Mouse (Mus musculus) cerebellum, postnatal 14 days (tissue): ENCODE data around the gene Abt1.

Experiments used
- DNase-seq, 2 experiments: peaks; one replicate each; pipeline ENCODE4 v3.0.0; 2021; ENCODE audit warnings: mixed read lengths in 2 of 2

Gene Abt1

DNA sequence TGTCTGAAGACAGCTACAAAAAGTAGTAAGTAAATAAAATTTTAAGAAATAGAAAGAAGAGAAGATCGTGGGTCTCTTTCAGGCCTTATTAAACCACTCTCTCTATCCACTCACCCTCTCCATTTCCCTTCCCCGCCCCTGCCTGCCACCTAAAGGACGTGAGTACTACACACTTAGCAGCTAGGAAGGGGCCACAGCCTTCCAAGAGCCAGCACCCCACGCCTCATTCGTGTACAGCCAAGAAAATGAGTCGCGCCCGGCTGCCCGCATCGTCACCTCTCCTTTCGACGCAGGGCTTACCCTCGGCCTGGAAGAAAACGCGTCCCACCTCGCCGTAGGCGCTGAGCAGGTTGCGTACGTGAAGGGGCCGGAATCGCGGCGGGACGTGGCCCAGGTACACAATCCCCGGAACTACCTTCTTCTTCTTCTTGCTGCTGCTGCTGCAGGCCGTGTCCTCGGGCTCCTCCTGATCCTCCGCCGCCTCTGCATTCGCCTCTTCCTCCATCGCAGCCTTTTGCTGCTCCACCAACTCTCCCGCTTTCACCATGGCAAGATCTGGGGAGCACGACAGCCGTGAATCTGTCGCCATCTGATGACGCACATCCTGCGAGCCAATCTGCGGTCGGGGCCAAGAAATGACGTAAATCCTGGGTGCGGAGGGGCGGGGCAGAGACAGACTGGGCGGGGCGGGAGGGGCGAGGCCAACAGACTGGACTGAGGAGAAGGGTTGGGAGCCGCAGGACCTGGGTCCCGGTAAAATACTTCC is at the start of gene Abt1:
Gene Abt1 (minus strand): TSS at position 581 of the 766 bp plus-strand sequence.
- DNase-seq, result peak; percentile 98

DNA sequence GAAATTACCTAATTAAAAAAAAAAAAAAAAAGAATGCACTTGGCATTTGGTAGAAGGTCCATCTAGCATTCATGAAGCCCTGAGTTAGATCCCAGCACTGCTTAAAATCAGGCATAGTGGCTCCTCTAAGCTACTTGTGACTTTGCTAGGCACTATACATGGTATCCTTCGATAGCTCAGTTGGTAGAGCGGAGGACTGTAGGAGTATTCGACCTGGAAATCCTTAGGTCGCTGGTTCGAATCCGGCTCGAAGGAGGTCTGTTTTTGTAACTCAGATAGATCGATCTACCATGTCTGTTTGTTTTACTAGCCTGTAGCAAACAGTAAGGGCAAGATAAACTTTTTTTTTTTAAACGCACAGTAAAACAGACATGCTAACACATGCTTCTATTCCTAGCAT is 43.2 kb upstream of the Abt1 start:
- DNase-seq, result peak; percentile 75 to 77

DNA sequence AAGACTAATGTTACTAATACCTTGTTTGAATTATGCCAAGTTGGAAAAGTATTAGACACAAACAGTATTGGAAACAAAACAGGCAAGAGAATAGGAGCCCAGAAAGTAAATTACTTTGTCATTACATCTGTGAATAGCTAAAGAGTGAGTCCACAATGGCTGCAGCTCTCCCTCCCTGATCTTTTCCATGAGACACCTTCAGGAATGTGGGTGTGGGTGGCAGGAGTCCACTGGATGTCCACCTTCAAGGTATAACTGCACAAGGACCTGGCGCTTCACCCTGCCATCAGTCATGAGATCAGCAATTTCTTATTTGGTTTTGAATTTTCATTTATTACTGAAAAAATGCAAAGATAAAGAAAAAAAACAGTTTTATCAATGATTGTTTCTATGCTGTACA is 42.6 kb upstream of the Abt1 start:
- DNase-seq, result no peak

DNA sequence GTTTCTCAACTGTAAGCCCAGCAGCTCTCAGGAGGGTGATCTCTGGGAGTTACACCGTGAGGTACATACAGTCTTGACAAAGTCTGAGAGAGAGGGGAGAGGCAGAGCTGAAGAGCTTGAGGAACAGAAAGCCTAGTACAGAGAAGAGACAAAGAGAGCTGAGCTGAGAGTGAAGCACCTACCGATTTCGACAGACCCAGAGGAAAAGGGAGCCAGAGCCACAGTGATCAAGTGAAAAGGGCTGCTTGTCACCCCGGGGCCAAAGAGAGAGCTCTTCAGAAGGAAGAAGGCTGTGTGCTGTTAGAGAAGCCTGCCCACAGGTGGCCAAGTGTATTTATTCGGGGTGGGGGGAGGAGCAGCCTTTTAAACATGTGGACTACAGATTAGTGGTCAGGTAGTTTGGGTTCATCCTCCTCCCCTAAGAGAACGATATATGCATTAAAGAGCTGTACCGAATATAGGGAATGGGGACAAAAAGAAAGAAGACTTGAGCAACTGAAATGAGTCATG is 42.0 kb upstream of the Abt1 start, which contains the start of gene Btn1a1:
Gene Btn1a1 (minus strand): TSS at position 302 of the 510 bp plus-strand sequence.
- no peak for DNase-seq

DNA sequence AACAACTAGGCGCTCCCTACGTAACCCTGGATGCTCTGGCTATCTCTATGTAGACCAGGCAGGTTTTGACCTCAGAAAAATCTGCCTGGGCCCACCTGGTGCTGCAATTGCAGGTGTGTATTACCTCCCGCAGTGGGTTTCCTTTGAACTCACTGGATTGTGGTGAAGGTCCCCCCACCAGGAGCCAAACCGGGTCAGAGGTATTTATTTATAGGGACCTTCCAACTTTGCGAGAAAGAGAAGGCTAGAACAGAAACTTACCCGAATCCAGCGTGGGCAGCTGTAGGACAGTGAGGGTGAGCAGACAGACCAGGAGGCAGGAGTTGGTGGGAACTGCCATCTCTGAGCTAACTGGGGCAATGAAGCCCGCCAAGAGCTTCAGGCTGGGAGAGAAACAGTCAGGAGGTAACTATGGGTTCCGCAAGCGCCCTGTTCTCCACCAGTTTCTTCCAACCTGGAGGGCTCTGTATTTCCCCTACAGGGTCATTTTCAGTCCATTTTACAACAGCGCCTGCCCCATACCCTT is 41.2 kb upstream of the Abt1 start:
- no peak for DNase-seq

DNA sequence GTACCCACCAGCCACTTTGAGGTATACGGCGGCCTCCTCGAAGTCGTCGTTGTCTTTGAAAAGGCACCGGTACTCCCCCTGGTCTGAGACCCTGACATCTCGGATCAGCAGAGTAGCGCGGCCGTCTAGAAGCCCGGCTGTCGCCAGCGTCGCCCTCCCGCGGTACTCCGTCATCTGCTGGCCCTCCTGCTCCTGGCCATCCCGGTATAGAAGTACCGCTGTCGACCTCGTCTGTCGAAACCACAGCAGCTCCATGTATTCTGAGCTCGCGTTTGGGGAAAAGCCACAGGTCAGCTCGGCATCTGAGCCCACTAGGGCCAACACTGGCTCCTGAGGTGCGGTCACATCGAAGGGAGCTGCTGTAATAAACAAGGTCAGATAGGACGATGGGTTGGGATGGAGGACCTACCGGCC is 40.6 kb upstream of the Abt1 start:
- peak; percentile 65 for DNase-seq

DNA sequence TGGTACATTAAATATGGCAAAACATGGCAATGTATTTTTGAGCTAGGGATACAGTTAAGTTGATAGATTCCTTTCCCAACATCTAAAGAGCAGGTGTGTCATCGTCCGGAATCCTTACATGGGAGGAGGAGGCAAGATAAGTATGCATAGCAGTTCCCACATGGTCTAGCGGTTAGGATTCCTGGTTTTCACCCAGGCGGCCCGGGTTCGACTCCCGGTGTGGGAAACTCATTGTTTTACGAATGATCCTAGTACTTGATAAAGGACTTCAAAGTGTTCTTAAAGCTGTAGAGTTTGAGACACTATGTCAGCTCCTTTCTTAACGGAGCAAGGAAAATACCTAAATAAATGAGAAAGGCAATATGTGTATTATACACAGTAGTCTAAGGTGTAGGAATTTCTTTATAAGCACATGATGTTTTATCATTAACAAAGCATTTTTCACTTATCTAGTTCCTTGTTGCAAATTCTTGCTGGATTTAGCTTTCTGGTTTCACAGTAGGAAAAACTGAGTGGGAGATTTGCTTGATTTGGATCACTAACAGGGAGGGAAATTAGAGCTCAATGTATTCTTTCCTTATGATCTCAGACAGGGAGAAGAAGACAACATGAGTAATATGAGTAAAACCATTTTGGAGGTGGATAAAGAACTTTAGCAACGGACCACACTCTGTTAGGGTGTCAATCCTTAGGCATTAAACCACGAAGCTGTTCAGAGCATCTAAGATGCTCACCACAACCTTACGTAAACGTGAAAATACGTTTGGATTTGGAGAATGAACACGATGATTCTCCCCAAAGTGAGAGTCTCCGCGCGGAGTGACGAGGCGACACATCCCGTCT is 39.9 kb upstream of the Abt1 start:
- DNase-seq, result peak; percentile 88 to 89

DNA sequence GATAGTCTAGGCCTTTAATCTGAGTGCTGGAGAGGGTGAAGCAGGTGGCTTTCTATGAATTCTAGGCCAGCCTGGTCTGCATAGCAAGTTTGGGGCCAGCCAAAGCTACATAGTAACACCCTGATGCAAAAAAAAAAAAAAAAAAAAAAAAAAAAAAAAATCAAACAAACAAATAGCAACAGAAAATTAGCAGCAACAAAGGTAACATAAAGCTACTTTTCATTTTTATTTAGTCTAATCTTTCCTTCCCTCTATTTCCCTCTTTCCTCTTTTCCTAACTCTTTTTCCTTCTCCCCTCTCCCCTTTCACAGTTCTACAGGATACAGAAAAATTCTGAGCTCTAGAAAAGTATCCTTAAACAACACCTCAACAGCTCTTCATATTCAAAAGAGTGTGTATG is 39.0 kb upstream of the Abt1 start:
- DNase-seq, result no peak

DNA sequence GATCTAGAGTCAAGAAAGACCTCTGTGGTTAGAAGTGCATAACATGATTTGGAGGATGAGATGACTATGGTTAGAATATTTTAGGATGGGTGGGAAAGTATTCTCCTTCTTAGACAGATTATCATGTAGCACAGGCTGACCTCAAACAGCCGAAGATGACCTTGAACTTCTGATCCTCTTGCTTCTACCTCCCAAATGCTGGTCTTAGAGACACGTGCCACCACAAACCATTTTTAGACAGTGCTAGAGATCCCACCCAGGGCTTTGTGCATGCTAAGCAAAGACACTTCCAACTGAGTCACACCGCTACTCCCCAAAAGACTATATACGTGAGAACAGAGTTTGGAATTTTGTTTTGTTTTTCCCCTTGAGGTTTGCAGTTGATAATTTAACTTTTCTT is 38.4 kb upstream of the Abt1 start:
- no peak for DNase-seq

DNA sequence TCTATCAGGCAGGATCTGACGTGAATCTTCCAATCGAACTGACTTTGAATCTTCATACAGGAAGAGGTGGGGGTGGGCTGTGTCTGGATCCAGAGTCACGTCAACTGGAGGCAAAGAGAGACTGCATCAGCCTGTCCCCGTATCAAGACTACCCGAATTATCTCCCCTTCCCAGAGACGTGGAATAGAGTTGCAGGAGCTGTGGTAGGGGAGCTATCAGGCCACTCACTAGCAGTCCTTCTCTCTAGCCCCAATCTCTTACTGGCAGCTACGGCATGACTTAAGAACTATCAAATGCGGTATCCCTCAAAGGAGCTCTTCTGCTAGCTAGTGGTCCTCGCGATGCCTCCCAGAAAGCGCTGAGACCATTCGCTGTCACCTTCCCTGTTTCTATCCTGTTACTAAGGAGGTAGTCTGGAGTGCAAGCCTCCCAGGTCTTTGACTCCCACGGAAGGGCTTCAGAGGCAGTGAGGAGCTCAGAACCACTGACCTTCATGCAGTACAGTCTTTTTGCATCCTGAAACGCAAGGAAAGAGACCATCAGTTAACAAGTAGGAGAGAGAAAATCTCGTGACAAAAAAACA is 35.7 kb upstream of the Abt1 start:
- no peak for DNase-seq

DNA sequence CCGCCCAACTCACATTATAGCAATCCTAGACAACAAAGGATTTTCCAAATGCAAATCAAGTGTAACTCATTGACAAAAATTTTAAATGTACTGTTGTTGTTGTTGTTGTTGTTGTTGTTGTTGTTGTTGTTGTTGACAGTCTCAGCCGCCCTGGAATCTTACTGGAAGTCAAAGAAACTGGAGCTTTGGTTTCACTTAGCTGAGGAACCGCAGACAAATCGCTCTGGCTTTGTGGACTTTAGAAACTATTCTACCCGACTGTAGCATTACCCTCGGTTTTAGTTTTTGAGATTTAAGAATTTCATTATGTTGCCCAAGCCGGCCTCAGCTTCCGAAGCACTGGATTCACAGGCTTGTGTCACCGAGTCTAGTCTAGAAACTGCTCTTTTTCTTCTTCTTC is 30.3 kb upstream of the Abt1 start:
- peak in 1 of 2 experiments; percentile 10 for DNase-seq

DNA sequence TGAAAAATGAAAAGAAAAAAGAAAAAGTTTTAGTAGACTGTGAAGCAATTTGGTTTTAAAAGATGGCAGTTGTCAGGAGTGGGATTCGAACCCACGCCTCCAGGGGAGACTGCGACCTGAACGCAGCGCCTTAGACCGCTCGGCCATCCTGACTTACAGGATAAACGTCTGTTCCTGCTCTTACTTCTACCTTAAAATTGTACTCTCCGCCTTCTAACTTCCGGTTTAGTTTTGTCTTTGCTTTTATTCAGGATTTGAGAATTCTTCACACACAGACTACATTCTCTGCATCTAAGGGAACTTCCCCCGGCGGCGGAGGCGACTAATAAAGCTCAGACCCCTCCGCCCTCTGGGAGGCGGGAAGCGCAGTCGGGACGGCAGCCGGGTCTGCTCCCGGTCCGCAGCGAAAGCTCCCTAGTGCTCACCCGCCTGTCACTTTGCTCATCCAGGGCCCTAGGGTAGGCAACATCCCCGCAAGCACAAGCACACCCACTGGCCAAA is 29.7 kb upstream of the Abt1 start:
- peak; percentile 80 to 87 for DNase-seq

DNA sequence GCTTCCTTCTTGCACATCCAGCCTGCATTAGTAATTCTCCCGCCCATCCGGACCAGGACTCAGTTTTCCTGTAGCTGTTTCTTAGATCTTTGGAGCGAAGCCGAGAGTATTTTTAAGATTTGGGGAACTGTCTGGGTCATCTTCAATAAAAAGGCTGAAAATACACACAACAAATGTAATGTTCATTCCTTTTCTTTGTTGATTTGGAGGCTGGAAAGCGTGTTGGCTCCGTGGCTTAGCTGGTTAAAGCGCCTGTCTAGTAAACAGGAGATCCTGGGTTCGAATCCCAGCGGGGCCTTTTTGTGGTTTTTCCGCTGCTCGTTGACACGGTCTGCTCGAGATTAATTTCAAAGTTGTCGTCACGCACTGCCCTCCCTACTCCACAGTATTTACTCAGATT is 26.7 kb upstream of the Abt1 start:
- peak; percentile 90 to 92 for DNase-seq

DNA sequence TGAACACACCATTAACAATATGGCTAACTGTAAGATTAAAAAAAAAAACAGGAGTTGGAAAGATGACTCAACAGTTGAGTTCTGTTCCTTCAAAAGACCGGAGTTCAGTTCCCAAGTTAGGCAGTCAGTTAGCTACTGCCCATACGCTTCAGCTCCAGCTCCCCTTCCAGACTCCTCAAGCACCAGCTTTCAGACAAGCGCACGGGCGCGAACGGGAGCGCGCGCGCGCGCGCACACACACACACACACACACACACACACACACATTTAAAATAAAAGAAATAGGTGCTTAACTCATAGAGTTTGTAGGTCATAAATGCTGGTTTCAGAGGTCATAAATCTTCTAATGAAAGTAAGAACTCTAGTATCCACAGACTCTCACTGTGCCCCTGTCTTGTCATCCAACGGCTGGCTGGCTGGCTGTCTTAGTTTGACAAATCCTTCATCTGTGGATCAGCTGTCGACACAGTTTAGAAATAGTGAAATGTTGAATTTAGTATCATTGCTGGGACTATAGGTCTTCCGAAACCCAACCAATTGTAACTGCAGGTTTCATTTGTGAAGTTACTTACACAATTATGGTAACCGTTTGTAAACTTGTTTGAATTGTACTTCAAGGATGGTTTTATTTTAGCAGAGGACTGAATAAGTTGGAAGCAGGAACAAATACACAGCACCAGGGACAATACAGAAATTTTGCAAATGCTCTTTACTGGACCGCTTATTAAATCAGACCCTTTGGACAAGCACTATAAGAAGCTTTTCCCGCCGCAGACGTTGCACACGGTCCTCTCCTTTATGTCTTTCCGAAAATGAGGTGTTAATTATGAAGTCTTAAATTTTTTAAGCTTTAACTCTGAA is 25.8 kb upstream of the Abt1 start:
- peak; percentile 74 for DNase-seq

DNA sequence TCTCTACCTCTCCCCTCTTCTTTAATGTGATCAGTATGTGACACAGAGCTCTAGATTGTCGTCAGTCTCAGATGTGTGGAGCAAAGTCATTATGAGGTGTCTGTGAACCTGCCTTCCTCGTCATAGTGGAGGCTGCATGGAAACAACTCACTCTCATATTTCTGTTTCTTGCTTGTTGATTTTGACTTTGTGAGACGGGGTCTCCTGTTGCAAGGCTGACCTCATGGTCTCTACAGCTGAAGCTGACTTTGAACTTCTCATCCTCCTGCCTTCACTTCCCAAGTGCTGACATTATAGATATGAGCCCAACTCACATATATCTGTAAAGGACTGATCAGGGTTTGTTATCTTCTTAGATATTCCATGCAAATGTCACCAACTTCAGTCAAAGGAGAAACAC is 25.1 kb upstream of the Abt1 start:
- no peak for DNase-seq

DNA sequence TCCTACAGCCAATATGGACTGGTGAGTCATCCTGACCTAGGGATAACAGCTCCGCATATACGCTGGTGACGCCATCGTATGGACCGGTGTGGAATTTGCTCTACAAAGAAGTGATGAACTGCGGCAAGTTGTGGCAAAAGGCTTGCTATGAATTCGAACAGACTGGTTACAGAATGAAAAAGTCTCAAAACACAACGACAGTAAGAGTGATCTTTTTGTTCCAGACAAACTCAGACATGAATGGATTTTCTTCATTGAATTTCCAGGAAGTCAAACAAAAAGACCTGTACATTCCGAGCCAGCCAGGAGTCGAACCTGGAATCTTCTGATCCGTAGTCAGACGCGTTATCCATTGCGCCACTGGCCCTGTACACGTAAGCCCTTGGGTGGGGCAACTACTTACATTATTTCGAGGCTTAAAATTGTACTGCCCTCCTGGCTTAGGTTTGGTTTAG is 22.9 kb upstream of the Abt1 start:
- peak; percentile 93 to 95 for DNase-seq

DNA sequence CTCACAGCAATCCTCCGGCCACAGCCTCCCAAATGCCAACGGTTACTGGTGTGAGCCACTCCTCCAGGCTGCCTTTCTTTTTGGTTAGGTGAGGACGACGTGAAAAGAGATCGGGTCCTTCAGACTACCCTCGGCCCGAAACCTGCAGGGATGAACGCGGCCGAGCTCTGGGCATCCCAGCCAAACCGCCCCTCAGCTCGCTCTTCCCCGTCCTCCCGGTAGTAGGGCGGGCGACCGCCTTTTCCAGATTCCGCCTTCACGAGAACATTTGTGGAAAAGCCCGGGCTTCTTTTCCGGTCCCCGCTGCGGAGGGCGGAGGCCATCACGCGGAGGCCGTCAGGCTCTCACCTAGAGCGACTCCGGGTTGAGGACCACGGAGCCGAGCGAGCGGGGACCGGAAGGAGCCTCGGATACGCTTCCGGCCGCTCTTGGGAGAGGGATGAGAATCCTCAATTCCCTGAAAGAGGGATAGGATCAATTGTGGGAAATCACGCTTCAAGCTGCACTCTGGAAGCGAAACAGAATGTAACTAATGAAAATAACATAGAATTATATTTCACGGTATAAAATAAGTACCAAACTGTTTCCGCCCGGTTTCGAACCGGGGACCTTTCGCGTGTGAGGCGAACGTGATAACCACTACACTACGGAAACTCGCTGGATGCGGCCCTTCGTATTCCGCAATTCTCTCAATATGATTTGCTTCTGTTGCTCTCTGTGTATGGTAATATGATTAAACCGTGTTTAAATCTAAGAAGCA is 22.1 kb upstream of the Abt1 start:
- DNase-seq, result peak; percentile 95 to 96

DNA sequence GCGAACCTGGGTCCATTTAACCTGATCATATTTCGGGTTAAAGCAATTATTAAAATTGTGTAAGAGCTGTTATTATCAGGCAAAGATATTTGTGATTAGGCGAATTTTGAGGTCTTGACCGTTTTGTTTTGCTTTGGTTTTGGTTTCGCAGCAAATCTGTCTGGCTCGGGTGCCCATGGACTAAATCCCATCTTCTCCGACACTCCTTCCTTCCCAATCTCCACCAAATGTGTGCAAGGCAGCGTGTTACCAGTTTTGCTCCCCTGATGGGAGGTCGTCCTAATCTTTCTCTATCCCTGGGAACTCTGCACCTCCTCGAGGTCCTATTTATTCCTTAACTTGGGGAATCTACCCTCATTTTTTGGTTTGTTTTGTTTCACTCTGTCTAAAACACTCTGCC is 21.5 kb upstream of the Abt1 start:
- DNase-seq, result no peak

DNA sequence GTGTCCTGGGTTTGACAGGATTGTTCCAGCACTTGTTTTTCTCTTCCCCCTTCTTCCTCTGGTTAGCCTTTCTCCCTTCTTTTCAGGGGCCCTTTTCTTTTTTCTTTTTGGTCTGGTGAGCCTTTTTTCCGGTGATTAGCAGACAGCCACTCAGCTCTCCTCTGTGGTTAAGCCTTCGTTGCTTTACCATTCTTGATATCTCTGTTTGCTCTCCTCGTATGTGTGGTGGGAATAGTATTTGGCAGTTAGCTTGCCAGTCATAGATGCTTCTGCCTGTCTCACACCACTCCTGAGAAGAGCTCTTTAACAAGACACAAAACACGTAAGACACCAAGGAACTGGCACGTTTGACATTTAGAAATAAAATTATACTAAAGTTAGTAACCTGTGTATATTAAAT is 20.8 kb upstream of the Abt1 start:
- DNase-seq, result peak in 1 of 2 experiments; percentile 15

DNA sequence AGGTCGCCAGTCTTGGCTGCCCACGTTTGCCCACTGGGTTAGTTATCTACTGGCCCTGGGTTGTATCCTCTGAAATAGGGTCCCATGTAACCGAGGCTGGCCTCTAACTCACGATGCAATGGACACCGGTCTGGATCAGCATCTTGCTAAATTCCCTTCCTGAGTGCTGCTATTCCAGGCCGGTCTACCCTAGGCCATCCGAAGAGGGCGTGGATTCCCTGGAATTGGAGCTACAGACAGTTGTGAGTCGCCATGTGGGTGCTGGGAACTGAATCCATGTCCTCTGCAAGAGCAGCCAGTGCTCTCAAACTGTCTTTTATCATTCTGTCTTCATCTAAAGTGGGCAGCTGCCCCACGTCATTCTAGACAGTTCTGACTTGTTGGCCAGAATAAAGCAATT is 16.2 kb upstream of the Abt1 start:
- no peak for DNase-seq

DNA sequence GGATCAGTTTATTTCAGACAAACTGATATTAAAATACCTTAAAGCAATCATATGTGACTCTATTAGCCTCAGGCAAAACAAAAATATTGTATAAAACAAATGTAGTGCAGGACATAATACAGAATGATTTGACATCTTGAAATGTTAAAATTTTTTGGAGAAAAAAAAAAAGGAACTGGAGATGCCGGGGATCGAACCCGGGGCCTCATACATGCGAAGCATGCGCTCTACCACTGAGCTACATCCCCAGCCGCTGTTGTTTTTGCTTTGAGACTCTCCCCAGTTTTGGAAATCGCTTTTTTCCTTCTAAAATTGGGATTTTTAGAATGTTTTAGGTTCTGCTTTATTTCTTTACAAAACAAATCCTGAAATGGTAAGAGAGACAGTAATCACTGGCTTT is 14.9 kb upstream of the Abt1 start:
- peak; percentile 79 to 86 for DNase-seq
